Mouse (Mus musculus): Measurements from ENCODE around the gene Exoc4.

DNA sequence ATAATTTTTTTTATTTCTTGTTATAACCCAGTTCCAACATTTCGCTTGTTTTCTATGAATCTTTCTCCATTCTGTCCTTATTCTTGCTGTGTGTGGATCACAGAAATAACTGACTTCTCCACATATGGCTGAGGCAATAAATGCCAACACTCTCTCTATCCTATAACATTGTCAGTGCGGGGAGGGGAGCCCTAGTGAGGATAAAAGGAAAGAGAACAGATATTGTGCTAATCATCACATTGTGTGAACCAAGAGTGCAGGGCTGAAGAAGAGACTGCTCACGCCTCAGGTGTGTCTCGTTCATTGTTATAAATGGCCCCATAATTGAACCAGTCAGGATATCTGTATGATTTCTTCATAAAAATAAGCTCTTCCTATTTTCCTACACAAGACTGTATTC, 665.1 kb downstream of the Exoc4 start:
- TF ChIP-seq CTCF (IDR thresholded peaks at IDR 0.05; ENCODE audit: extremely low read depth, insufficient read length, insufficient replicate concordance, low read depth, low read length) (no peak), POLR2A (IDR thresholded peaks at IDR 0.05; ENCODE audit: low read depth, low read length) (no peak)

Data from small intestine, adult 2 months (tissue).